Mouse (Mus musculus) MEL (cell line): ENCODE results near the gene Olfr340. TPM values are rescaled to one million over a fixed set of nuclear protein-coding genes. Genes with fewer than 3 reads are reported as not detected.

Experiments used
- DNase-seq: peaks from one replicate; pipeline ENCODE4 v3.0.0; 2011; ENCODE audit warnings: low read depth, low spot score
- H3K27ac ChIP-seq: 2 replicates; pipeline ENCODE4 v1.5.1; 2012; ENCODE audit warnings: low read depth, mild to moderate bottlenecking, control low read depth, low read length, moderate library complexity; ENCODE audit not compliant: control insufficient read depth
- H3K27me3 ChIP-seq, 2 experiments: fragments of 150-350 bp in 1 of 2; sonication (generic) in 1 of 2; 2 replicates each; pipeline ENCODE4 v1.6.1; 2012; ENCODE audit warnings: low read length in 2 of 2, mild to moderate bottlenecking in 2 of 2, improper control_type of control experiment in 1 of 2, moderate library complexity in 1 of 2; ENCODE audit not compliant: insufficient read depth in 2 of 2, control insufficient read depth in 1 of 2
- H3K36me3 ChIP-seq, 2 experiments: 2 replicates each; pipeline ENCODE4 v1.6.1; 2012 to 2014; ENCODE audit warnings: low read length in 2 of 2, improper control_type of control experiment in 1 of 2, inconsistent platforms in 1 of 2, mild to moderate bottlenecking in 1 of 2; ENCODE audit not compliant: insufficient read depth in 2 of 2, control insufficient read depth in 1 of 2
- H3K4me1 ChIP-seq, 2 experiments: fragments of 150-350 bp in 1 of 2; sonication (generic) in 1 of 2; 2 replicates each; pipeline ENCODE4 v1.6.1; 2012; ENCODE audit warnings: low read length in 2 of 2, improper control_type of control experiment in 1 of 2, mild to moderate bottlenecking in 1 of 2; ENCODE audit not compliant: insufficient read depth in 2 of 2, control insufficient read depth in 1 of 2
- H3K4me3 ChIP-seq, 2 experiments: fragments of 150-350 bp in 1 of 2; sonication (generic) in 1 of 2; 2 replicates each; pipeline ENCODE4 v1.5.1; 2012; ENCODE audit warnings: low read depth in 2 of 2, low read length in 2 of 2, mild to moderate bottlenecking in 2 of 2, moderate library complexity in 2 of 2, control low read depth in 1 of 2, improper control_type of control experiment in 1 of 2; ENCODE audit not compliant: control insufficient read depth in 1 of 2, insufficient read depth in 1 of 2
- H3K79me2 ChIP-seq: 2 replicates; pipeline ENCODE4 v1.6.1; 2012; ENCODE audit warnings: mild to moderate bottlenecking, low read length, moderate library complexity; ENCODE audit not compliant: control insufficient read depth, poor library complexity, insufficient read depth
- H3K9ac ChIP-seq: 2 replicates; pipeline ENCODE4 v1.6.1; 2012; ENCODE audit warnings: low read depth, mild to moderate bottlenecking, control low read depth, low read length, moderate library complexity; ENCODE audit not compliant: control insufficient read depth, poor library complexity, severe bottlenecking
- H3K9me3 ChIP-seq: fragments of 150-350 bp; sonication (generic); replicated peaks from 2 replicates; pipeline ENCODE4 v1.6.1; 2012; ENCODE audit warnings: mild to moderate bottlenecking, low read length, improper control_type of control experiment, moderate library complexity; ENCODE audit not compliant: insufficient read depth
- BHLHE40 ChIP-seq: IDR thresholded peaks from 2 replicates; pipeline ENCODE4 v1.6.1; 2012; ENCODE audit warnings: low read depth, mild to moderate bottlenecking, inconsistent platforms, low read length, improper control_type of control experiment, borderline replicate concordance
- CHD2 ChIP-seq: IDR thresholded peaks from 2 replicates; pipeline ENCODE4 v1.6.1; 2011; ENCODE audit warnings: low read length, improper control_type of control experiment
- CTCF ChIP-seq, 3 experiments: IDR thresholded peaks in 2 of 3; conservative IDR thresholded peaks in 1 of 3; 2 replicates each; pipeline ENCODE4 v1.5.1; 2011 to 2012; ENCODE audit warnings: low read length in 3 of 3, low read depth in 2 of 3, mild to moderate bottlenecking in 2 of 3, improper control_type of control experiment in 1 of 3, inconsistent platforms in 1 of 3, mixed read lengths in 1 of 3, moderate library complexity in 1 of 3; ENCODE audit not compliant: control insufficient read depth in 1 of 3, insufficient read depth in 1 of 3, poor library complexity in 1 of 3, severe bottlenecking in 1 of 3
- ETS1 ChIP-seq: IDR thresholded peaks from 2 replicates; pipeline ENCODE4 v1.6.1; 2012; ENCODE audit warnings: low read depth, mild to moderate bottlenecking, inconsistent platforms, low read length, improper control_type of control experiment, moderate library complexity
- GATA1 ChIP-seq: IDR thresholded peaks from 2 replicates; pipeline ENCODE4 v1.6.1; 2011; ENCODE audit warnings: low read depth, low read length, improper control_type of control experiment
- MEF2A ChIP-seq: IDR thresholded peaks from 2 replicates; pipeline ENCODE4 v1.6.1; 2014; ENCODE audit warnings: low read depth, mild to moderate bottlenecking, inconsistent platforms, low read length, improper control_type of control experiment; ENCODE audit not compliant: poor library complexity, insufficient replicate concordance, severe bottlenecking; ENCODE audit errors: extremely low read depth
- NELFE ChIP-seq: IDR thresholded peaks from 2 replicates; pipeline ENCODE4 v1.6.1; 2011; ENCODE audit warnings: low read depth, low read length, improper control_type of control experiment
- NRF1 ChIP-seq: IDR thresholded peaks from 2 replicates; pipeline ENCODE4 v1.6.1; 2014; ENCODE audit warnings: low read depth, mild to moderate bottlenecking, inconsistent platforms, low read length, improper control_type of control experiment, moderate library complexity; ENCODE audit not compliant: poor library complexity, insufficient read depth, severe bottlenecking
- POLR2A ChIP-seq, 2 experiments: IDR thresholded peaks; 2 replicates each; pipeline ENCODE4 v1.6.1; 2011 to 2012; ENCODE audit warnings: low read length in 2 of 2, mild to moderate bottlenecking in 2 of 2, control low read depth in 1 of 2, improper control_type of control experiment in 1 of 2, low read depth in 1 of 2, moderate library complexity in 1 of 2; ENCODE audit not compliant: control insufficient read depth in 1 of 2, insufficient read depth in 1 of 2, poor library complexity in 1 of 2
- POLR2AphosphoS5 ChIP-seq: IDR thresholded peaks from 2 replicates; pipeline ENCODE4 v1.6.1; 2012; ENCODE audit warnings: low read depth, borderline replicate concordance, mild to moderate bottlenecking, inconsistent platforms, low read length, moderate library complexity, mixed read lengths
- RAD21 ChIP-seq: IDR thresholded peaks from 2 replicates; pipeline ENCODE4 v1.6.1; 2011; ENCODE audit warnings: mild to moderate bottlenecking, low read depth, low read length, improper control_type of control experiment
- RCOR1 ChIP-seq: IDR thresholded peaks from 2 replicates; pipeline ENCODE4 v1.6.1; 2012; ENCODE audit warnings: low read depth, mild to moderate bottlenecking, inconsistent platforms, low read length, improper control_type of control experiment
- SIN3A ChIP-seq: IDR thresholded peaks from 2 replicates; pipeline ENCODE4 v1.6.1; 2012; ENCODE audit warnings: low read length, improper control_type of control experiment, inconsistent platforms
- TAL1 ChIP-seq: IDR thresholded peaks from 2 replicates; pipeline ENCODE4 v1.6.1; 2012; ENCODE audit warnings: mild to moderate bottlenecking, inconsistent platforms, low read length, moderate library complexity, mixed read lengths
- UBTF ChIP-seq: IDR thresholded peaks from 2 replicates; pipeline ENCODE4 v1.6.1; 2012; ENCODE audit warnings: low read depth, mild to moderate bottlenecking, inconsistent platforms, low read length, improper control_type of control experiment, moderate library complexity, borderline replicate concordance; ENCODE audit not compliant: insufficient read depth
- USF2 ChIP-seq, 2 experiments: IDR thresholded peaks; 2 replicates each; pipeline ENCODE4 v1.6.1; 2011 to 2012; ENCODE audit warnings: improper control_type of control experiment in 2 of 2, low read length in 2 of 2, borderline replicate concordance in 1 of 2, inconsistent platforms in 1 of 2, low read depth in 1 of 2, mild to moderate bottlenecking in 1 of 2; ENCODE audit not compliant: insufficient read depth in 1 of 2
- ZC3H11A ChIP-seq: IDR thresholded peaks from 2 replicates; pipeline ENCODE4 v1.6.1; 2012; ENCODE audit warnings: low read depth, mild to moderate bottlenecking, inconsistent platforms, low read length, improper control_type of control experiment
- ZMIZ1 ChIP-seq: IDR thresholded peaks from 2 replicates; pipeline ENCODE4 v1.6.1; 2012; ENCODE audit warnings: low read depth, mild to moderate bottlenecking, inconsistent platforms, low read length, improper control_type of control experiment, moderate library complexity
- polyA plus RNA-seq, 2 experiments: library from polyadenylated mRNA; stranded (reverse) in 1 of 2; unstranded in 1 of 2; fragments of >175 nt in 1 of 2; fragments of >200 nt in 1 of 2; gene quantifications; 2 replicates each; pipeline versions ENCODE4 v1.2.1 to v1.2.4; 2012; ENCODE audit warnings: low replicate concordance in 2 of 2, low read depth in 1 of 2; ENCODE audit not compliant: insufficient read length in 2 of 2, insufficient read depth in 1 of 2, missing spikeins in 1 of 2
- total RNA-seq: library from RNA; depleted of rRNA; stranded (reverse); fragments of 300-350 nt; gene quantifications from 2 replicates; pipeline ENCODE4 v1.2.3, GENCODE M21; 2012; rRNA removed

The Olfr340 gene
- total and polyA plus RNA-seq, 3 experiments: not detected

DNA sequence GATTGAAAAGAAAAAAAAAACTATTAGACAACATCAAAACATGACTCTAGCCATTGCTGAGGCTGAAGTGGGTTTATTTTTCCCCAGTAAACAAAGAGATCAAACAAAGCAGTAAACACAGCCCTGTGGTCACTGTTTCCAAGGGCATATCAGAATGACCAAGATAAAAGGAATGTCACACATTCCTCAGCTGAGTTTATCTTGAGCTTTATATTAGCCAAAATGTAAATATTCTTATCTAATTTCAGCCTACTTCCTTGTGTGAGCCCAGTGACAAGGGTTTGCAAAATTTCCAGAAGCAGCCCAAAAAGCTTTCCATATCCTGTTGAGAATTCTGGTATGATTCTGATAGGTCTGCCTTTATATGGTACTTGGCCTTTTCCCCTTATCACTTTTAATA, 21.2 kb downstream of the Olfr340 start:
- Histone ChIP-seq H3K9ac (no peak overlapping the region), H3K27me3 (no peaks in the 10 kb centered on the region), H3K4me1 (no peaks in the 10 kb centered on the region), H3K9me3 (no peaks in the 10 kb centered on the region), H3K79me2 (no peaks in the 10 kb centered on the region), H3K4me3 (no peak overlapping the region), H3K36me3 (no peaks in the 10 kb centered on the region), H3K27ac (no peak overlapping the region)
- TF ChIP-seq ZMIZ1 (no peak), UBTF (no peak), POLR2AphosphoS5 (no peak), BHLHE40 (no peak), GATA1 (no peak), MEF2A (no peak), POLR2A (IDR thresholded peaks at IDR 0.05; ENCODE audit: control insufficient read depth in 1 of 2, insufficient read depth in 1 of 2, low read depth in 1 of 2, low read length in 2 of 2, poor library complexity in 1 of 2) (no peak), CHD2 (no peak), TAL1 (no peak), CTCF (IDR thresholded peaks at IDR 0.05 in 2 of 3, conservative IDR thresholded peaks at IDR 0.05 in 1 of 3; ENCODE audit: control insufficient read depth in 1 of 3, insufficient read depth in 1 of 3, low read depth in 2 of 3, low read length in 3 of 3, poor library complexity in 1 of 3, severe bottlenecking in 1 of 3) (no peak), NRF1 (no peak), RAD21 (no peak), ETS1 (no peak), ZC3H11A (no peak), RCOR1 (no peak), USF2 (IDR thresholded peaks at IDR 0.05; ENCODE audit: borderline replicate concordance in 1 of 2, insufficient read depth in 1 of 2, low read depth in 1 of 2, low read length in 2 of 2) (no peak), NELFE (no peak)
- no peak for DNase-seq

DNA sequence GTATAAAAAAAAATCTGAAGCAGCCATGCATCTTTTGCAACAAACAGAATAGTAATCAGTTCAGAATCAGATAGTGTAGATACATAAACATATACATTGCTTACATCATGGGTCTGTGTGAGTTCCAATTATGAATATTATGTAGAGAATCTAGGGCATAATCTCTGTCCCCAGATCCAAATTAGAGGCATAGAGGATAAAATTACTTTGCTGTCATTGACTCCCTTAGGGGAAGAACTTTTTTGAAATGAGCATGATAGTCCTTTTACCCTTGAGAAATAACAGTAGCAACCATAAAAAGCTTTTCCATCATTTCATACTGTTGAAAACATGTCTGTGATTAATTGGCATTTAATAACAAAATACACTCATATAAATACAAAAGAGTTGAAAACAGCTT, 30.0 kb downstream of the Olfr340 start, which contains the start of gene Olfr341:
Olfr341 (minus strand) TSS at position 101 of the 400 bp plus-strand sequence.
- no peaks in the 10 kb centered on the region for H3K79me2 ChIP-seq
- no peaks in the 10 kb centered on the region for H3K9me3 ChIP-seq
- no peaks in the 10 kb centered on the region for H3K27me3 ChIP-seq
- H3K4me1 ChIP-seq: no peaks in the 10 kb centered on the region
- no peak for TF ChIP-seq SIN3A
- no peak within 1 kb of the TSS for H3K27ac ChIP-seq
- H3K36me3 ChIP-seq: no peaks in the 10 kb centered on the region
- no peak within 1 kb of the TSS for H3K4me3 ChIP-seq
- no peak for DNase-seq
- no peak within 1 kb of the TSS for H3K9ac ChIP-seq

Other genes starting within 250 kb of the Olfr340 start
- gene Ptgs1, start 222.2 kb upstream of the Olfr340 start, total RNA-seq: 2.6 and 3.9 TPM in 2 replicates
- gene Ptgs1, start 222.2 kb upstream of the Olfr340 start, polyA plus RNA-seq: 10 to 100 TPM in 1 of 2 experiments, not detected in 1; 20.0 TPM
- not detected in 2 replicates for gene Olfr338, start 79.1 kb upstream of the Olfr340 start, total RNA-seq
- gene Olfr338, start 79.1 kb upstream of the Olfr340 start, polyA plus RNA-seq: not detected
- gene Olfr339, start 33.6 kb upstream of the Olfr340 start, total RNA-seq: not detected in 2 replicates
- gene Olfr339, start 33.6 kb upstream of the Olfr340 start, polyA plus RNA-seq: not detected
- gene Olfr341, start 29.9 kb downstream of the Olfr340 start, total RNA-seq: not detected in 2 replicates
- not detected for gene Olfr341, start 29.9 kb downstream of the Olfr340 start, polyA plus RNA-seq
- not detected in 2 replicates for gene Olfr342, start 72.4 kb downstream of the Olfr340 start, total RNA-seq
- gene Olfr342, start 72.4 kb downstream of the Olfr340 start, polyA plus RNA-seq: not detected
- gene Olfr344, start 114.1 kb downstream of the Olfr340 start, total RNA-seq: not detected in 2 replicates
- gene Olfr344, start 114.1 kb downstream of the Olfr340 start, polyA plus RNA-seq: not detected
- not detected in 2 replicates for gene Olfr345, start 187.5 kb downstream of the Olfr340 start, total RNA-seq
- not detected for gene Olfr345, start 187.5 kb downstream of the Olfr340 start, polyA plus RNA-seq
- not detected in 2 replicates for gene Olfr346, start 233.2 kb downstream of the Olfr340 start, total RNA-seq
- gene Olfr346, start 233.2 kb downstream of the Olfr340 start, polyA plus RNA-seq: not detected